Mouse (Mus musculus) forebrain, postnatal 0 days (tissue): ENCODE data around the gene Jag2. TPM values are rescaled to one million over a fixed set of nuclear protein-coding genes. Genes with fewer than 3 reads are reported as not detected.

Experiments
- ATAC-seq: fragments of 200-750 bp; cut with Nextera tagmentation; 2 replicates; pipeline ENCODE4 v1.8.0; 2017; ENCODE audit warnings: mild to moderate bottlenecking, moderate library complexity
- DNase-seq: peaks from one replicate; pipeline ENCODE4 v3.0.0-alpha.2; 2015
- H3K27ac ChIP-seq: fragments of 300-500 bp; sonication (generic); 2 replicates; pipeline ENCODE4 v1.5.1; 2014; ENCODE audit warnings: low read depth, mild to moderate bottlenecking, antibody characterized with exemption, low read length, moderate library complexity, mixed read lengths
- H3K27me3 ChIP-seq: fragments of 300-500 bp; sonication (generic); 2 replicates; pipeline ENCODE4 v1.6.1; 2014; ENCODE audit warnings: mild to moderate bottlenecking, low read length, mixed read lengths; ENCODE audit not compliant: insufficient read depth
- H3K36me3 ChIP-seq: fragments of 300-500 bp; sonication (generic); 2 replicates; pipeline ENCODE4 v1.6.1; 2014; ENCODE audit warnings: mild to moderate bottlenecking, moderate library complexity; ENCODE audit not compliant: insufficient read depth
- H3K4me1 ChIP-seq: fragments of 300-500 bp; sonication (generic); 2 replicates; pipeline ENCODE4 v1.6.1; 2014; ENCODE audit warnings: antibody characterized with exemption; ENCODE audit not compliant: insufficient read depth
- H3K4me2 ChIP-seq: fragments of 300-500 bp; sonication (generic); 2 replicates; pipeline ENCODE4 v1.6.1; 2014; ENCODE audit warnings: low read depth, mild to moderate bottlenecking, moderate library complexity
- H3K4me3 ChIP-seq: fragments of 300-500 bp; sonication (generic); 2 replicates; pipeline ENCODE4 v1.5.1; 2014; ENCODE audit warnings: low read depth, low read length, mixed read lengths
- H3K9ac ChIP-seq: fragments of 300-500 bp; sonication (generic); 2 replicates; pipeline ENCODE4 v1.6.1; 2014; ENCODE audit warnings: mild to moderate bottlenecking
- H3K9me3 ChIP-seq: fragments of 300-500 bp; sonication (generic); 2 replicates; pipeline ENCODE4 v1.6.1; 2016; ENCODE audit warnings: low read length
- CTCF ChIP-seq: sonication (generic); IDR thresholded peaks from 2 replicates; pipeline ENCODE4 v1.5.1; 2016; ENCODE audit warnings: antibody characterized with exemption, control low read depth, low read depth
- WGBS: fragments of 180-500 bp; shearing (Covaris S2); extraction: QIAGEN DNeasy Blood & Tissue Kit; methylation state at CpG from one replicate; pipeline ENCODE4 v1.1.7; 2014; 5-methylcytosine and 5-hydroxymethylcytosine counted together
- polyA plus RNA-seq: library from polyadenylated mRNA; unstranded; fragments of >200 nt; fragmentation: Nextera tagmentation; extraction: Ambion mirVana; gene quantifications from 2 replicates; pipeline ENCODE4 v1.2.1, GENCODE M21; 2015
- total RNA-seq: library from RNA; depleted of rRNA; stranded (reverse); fragments of >200 nt; gene quantifications from 2 replicates; pipeline ENCODE4 v1.2.3, GENCODE M21; 2014

The Jag2 gene
- total and polyA plus RNA-seq, 2 experiments from 2014 or later = 7.9 to 69.4 TPM

DNA sequence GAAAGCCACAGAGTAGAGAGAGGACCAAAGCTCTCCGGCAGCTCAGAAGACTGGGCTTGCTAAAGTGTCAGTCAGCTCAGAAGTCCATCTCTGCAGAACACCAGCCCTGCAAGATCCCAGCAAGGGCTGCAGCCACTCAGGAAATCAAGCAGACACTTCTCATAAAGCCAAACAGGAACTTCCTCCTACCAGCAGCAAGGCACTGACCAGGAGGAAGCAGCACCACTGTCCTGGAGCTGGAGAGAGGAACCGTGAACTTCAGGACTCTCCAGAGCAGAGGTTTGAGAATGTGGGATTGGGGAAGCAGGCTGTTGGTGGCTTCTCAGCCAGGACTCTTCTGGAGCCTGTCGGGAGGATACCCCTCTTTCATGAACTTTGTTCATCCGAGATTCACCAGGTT lies 34.6 kb downstream of the Jag2 start:
- H3K9ac ChIP-seq = no peak overlapping the region
- H3K4me3 ChIP-seq = no peak overlapping the region
- H3K4me2 ChIP-seq = no peak overlapping the region
- 0 out of 2 replicates have a peak overlapping the region, but pooled peaks have one; percentile 15 for H3K27ac ChIP-seq
- 66% methylated on average over 4 of the region's 4 CpGs for WGBS
- no peaks in the 10 kb centered on the region for H3K27me3 ChIP-seq
- no peak for ATAC-seq
- H3K9me3 ChIP-seq = no peaks in the 10 kb centered on the region
- no peak for TF ChIP-seq CTCF
- no peaks in the 10 kb centered on the region for H3K36me3 ChIP-seq
- H3K4me1 ChIP-seq = no peaks in the 10 kb centered on the region
- DNase-seq = no peak

DNA sequence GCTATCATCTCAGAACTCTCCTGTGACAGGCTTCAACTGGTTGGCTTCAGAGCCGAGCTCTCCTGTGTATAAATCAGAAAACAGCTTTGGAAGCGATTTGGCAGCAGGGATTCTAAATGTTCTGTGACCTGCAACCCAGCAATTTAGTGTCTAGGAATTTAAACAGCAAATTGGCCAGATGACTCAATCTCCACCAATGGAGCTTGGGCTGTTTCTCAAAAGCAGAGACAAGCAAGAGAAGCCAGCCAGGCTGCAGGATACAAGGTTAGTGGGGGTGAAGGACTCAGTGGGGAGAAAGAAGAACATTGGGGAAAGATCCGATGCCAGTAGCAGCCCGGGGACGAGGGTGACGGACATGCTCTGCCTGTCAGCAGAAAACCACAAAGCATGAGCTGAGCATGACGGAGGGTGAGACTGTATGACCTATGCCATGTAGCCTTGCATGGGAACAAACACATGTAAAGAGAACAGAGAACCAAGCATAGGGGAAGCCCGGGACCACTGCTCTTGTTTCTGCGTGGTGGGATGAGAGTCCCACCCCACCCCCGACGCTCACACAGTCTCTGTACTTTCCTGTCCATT lies 35.2 kb downstream of the Jag2 start:
- DNase-seq (no peak), ATAC-seq (peak; percentile 54)
- Histone ChIP-seq H3K9me3 (no peaks in the 10 kb centered on the region), H3K4me2 (no peak overlapping the region), H3K4me1 (no peaks in the 10 kb centered on the region), H3K27me3 (no peaks in the 10 kb centered on the region), H3K9ac (no peak overlapping the region), H3K36me3 (no peaks in the 10 kb centered on the region), H3K27ac (peak overlapping the region; percentile 15; the same call in 1 of the 2 replicates), H3K4me3 (no peak overlapping the region)
- 60% methylated on average over 11 of the region's 11 CpGs for WGBS
- no peak for TF ChIP-seq CTCF

- Histone ChIP-seq H3K27ac (no peak overlapping the region), H3K4me3 (no peak overlapping the region), H3K4me1 (no peaks in the 10 kb centered on the region), H3K4me2 (no peak overlapping the region), H3K27me3 (no peaks in the 10 kb centered on the region), H3K9me3 (no peaks in the 10 kb centered on the region), H3K9ac (no peak overlapping the region), H3K36me3 (no peaks in the 10 kb centered on the region)
- ATAC-seq (no peak), DNase-seq (no peak)
- WGBS = 52% methylated on average over 7 of the region's 7 CpGs
- TF ChIP-seq CTCF = no peak
Measured at GRCm38 (mm10) chr12:112885465-112885864, 44.1 kb downstream of the Jag2 start.

GRCm38 (mm10) chr12:112881301-112881815 lies 48.2 kb downstream of the Jag2 start:
- 72% methylated on average over 6 of the region's 6 CpGs for WGBS
- Histone ChIP-seq H3K9me3 (no peaks in the 10 kb centered on the region), H3K4me2 (no peak overlapping the region), H3K4me3 (no peak overlapping the region), H3K27me3 (peaks cover 25% of the 10 kb centered on the region), H3K9ac (no peak overlapping the region), H3K36me3 (no peaks in the 10 kb centered on the region), H3K4me1 (no peaks in the 10 kb centered on the region), H3K27ac (no peak overlapping the region)
- no peak for TF ChIP-seq CTCF
- no peak for DNase-seq
- ATAC-seq = 0 out of 2 replicates have a peak, but pooled peaks have one; percentile 32

DNA sequence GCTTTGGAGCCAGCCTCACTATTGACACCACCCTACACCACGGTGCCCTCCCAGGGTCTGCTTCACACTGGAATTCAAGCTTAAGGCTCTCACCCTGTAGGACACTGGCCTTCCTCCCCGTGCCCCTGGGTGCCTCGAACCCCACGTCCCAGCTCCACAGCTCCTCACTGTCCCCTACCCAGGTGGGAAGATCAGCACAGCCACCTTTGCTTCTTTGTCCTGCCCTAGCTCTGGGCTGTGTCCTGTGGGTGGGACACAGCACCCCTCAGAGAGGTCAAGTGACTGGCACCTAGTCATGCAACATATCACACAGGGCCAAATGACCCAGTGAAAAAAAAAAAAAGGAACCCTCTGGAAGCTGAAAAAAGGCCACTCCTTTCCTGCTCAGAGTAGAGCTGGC lies 48.9 kb downstream of the Jag2 start:
- Histone ChIP-seq H3K4me2 (no peak overlapping the region), H3K27ac (no peak overlapping the region), H3K4me3 (no peak overlapping the region), H3K9ac (no peak overlapping the region), H3K4me1 (no peaks in the 10 kb centered on the region), H3K36me3 (no peaks in the 10 kb centered on the region), H3K27me3 (peaks cover 32% of the 10 kb centered on the region), H3K9me3 (no peaks in the 10 kb centered on the region)
- TF ChIP-seq CTCF = no peak
- no peak for ATAC-seq
- 67% methylated on average over 4 of the region's 4 CpGs for WGBS
- no peak for DNase-seq

- no peak for DNase-seq
- H3K27ac ChIP-seq = no peak overlapping the region
- peaks cover 41% of the 10 kb centered on the region for H3K27me3 ChIP-seq
- H3K9me3 ChIP-seq = no peaks in the 10 kb centered on the region
- no peaks in the 10 kb centered on the region for H3K36me3 ChIP-seq
- 87% methylated on average over 5 of the region's 5 CpGs for WGBS
- no peaks in the 10 kb centered on the region for H3K4me1 ChIP-seq
- no peak overlapping the region for H3K4me2 ChIP-seq
- H3K4me3 ChIP-seq = no peak overlapping the region
- H3K9ac ChIP-seq = no peak overlapping the region
- no peak for TF ChIP-seq CTCF
- no peak for ATAC-seq
Measured at GRCm38 (mm10) chr12:112879731-112880130, 49.8 kb downstream of the Jag2 start.

DNA sequence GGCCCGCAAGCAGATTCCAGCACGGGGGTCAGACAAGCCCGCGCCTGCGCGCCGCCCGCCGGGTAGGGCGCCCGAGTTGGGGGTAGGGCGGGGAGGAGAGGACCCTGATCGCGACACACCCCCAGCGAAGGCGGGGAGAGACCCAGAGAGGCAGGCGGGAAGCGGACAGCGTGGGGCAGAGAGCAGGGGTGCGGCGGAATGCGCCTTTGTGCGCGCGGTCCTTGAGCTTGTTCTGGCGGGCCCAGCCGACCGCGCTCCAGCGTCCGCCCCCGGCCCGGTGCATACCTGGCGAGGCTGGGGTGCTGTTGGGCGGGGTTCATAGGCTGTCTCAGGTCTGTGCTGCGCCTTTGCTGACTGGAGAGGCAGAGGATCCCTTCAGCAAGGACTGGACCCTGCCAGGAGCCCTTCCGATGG lies 52.0 kb downstream of the Jag2 start:
- no peak for DNase-seq
- peak overlapping the region; percentile 54 for H3K4me2 ChIP-seq
- WGBS = 4% methylated on average over 36 of the region's 37 CpGs
- H3K9ac ChIP-seq = 0 out of 2 replicates have a peak overlapping the region, but pooled peaks have one; percentile 35
- no peaks in the 10 kb centered on the region for H3K36me3 ChIP-seq
- peak overlapping the region; percentile 33 for H3K4me3 ChIP-seq
- no peak for ATAC-seq
- H3K27ac ChIP-seq = no peak overlapping the region
- no peak for TF ChIP-seq CTCF
- peaks cover 60% of the 10 kb centered on the region for H3K27me3 ChIP-seq
- 0 out of 2 replicates have a peak, but pooled peaks cover 3% of the 10 kb centered on the region for H3K4me1 ChIP-seq
- no peaks in the 10 kb centered on the region for H3K9me3 ChIP-seq
